Mouse (Mus musculus) embryo, embryonic 10 days (tissue): Measurements from ENCODE around the gene Zfp948.
"Not testable (repeated sequence)": the region's sequence is repeated elsewhere in the genome, so short reads cannot be mapped to it uniquely, and the experiment has no call there.

Source experiments
- DNase-seq: peaks from one replicate; pipeline ENCODE4 v3.0.0-alpha.2; 2015; ENCODE audit warnings: low spot score

The Zfp948 gene

GRCm38 (mm10) chr17:21635758-21636157, 69.0 kb downstream of the Zfp948 start:
- DNase-seq: not testable (repeated sequence)
